Mouse (Mus musculus): ENCODE results near the gene Nfatc2.

Gene Nfatc2

DNA sequence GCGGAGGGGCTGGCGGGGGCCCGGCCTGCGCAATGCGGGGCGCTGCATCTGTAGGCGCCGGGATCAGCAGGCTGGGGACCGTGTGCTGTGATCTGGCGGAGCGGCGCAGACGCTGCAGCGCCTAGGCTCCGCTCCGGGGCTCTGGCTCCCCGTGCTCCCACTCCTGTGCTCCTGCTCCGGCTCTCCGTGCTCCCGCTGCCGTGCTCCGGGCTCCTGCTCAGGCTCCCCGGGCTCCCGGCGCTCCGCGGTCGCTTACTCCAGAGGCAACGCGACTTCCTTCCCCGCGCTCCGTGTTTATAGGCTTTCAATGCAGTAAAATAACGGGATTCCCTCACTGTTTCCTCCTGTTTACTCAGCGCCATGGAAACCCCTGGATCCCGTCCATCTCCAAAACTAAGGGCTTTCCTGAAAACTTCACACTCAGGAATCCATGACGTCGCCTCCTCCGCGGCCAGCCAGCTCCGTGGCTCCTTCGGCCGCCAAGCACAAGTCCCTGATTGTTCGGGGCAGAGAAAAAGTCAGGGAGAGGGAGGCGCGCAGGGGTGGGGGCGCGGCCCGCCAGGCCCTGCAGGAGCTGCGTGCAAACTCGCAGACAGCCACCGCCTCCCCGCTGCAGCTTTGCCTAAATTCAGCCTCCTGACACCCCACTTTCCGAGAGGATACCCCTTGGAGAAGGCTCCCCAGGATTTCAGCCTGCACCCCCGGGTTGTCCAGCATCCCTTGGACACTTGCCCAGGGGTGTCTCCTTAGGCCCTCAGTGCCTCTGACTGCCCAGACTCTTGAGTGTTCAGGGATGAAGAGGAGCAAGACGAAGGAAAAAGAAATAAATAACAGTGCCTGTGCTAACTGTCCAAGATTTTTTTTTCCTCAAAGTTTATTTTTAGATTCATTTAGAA lies at the start of gene Nfatc2:
Gene Nfatc2 (minus strand): TSS at position 167 of the 896 bp plus-strand sequence.
- DNase-seq (ENCODE audit: low read depth, low spot score): peak; percentile 88

DNA sequence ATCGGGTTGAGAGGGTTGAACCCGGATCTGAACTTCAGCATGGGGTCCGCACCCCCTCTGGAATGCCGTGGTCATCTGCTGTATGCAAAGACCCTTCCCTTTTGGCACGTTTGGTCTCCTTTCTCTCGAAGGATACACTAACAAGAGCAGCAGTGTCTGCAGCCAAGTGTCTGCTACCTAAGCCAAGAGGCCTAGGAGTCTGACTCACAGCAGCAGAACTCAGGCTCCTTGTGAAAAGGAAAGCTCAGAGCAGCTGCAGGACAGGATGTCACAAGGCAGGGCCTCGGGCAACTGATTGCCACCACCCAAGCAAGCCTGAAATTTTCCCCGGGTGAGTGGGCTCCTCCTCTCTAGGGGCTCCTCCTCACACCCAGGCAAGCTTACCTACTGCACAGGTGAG lies 46.7 kb upstream of the Nfatc2 start:
- DNase-seq (ENCODE audit: low read depth, low spot score): no peak

DNA sequence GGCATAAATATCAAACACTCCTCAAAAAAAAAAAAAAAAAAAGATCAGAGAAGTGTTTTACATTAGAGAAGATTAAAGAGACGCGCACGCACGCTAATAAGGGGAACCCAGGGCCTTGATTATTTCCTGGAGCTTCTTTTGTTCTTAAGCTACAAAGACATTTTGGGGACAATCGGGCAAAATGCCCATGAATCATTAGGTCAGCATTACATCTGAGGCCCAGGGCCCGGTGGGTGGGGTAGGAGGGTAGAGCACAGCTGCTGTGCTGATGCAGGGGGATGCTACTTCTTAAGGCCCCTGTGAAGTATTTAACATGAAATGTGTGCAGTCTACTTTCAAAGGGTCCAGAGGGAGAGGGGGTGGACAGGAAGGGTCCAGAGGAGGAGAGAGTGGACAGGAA lies 43.4 kb upstream of the Nfatc2 start:
- DNase-seq (ENCODE audit: low read depth, low spot score): no peak

DNA sequence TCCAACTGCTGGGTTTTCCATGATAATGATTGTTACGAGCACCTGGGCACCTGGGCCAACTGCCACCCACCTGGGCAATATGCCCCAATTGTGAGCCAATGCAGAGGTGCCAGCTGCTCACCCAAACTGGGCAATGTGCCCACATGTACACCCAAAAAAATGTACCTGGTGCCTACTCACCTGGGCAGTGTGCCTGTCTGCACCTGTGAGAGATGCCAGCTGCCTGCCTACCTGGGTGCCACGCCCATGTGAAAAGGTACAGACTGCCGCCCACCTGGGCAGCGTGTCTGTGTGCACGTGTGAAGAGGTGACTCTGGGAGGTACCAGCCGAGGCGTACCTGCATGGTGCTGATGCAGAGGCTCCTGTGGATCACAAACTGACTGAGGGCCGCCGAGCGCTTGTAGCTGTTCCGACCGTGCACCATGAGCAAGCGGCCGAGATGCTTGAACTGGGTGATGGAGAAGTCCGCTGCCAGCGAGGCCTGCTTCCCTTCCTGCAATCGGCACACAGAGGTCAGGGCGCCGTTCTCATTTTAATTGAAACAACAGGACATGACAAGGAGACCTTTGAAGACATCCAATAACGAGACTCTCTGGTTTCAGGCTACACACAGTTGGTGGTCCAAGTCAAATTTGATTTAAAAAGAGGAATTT lies 42.2 kb upstream of the Nfatc2 start:
- DNase-seq (ENCODE audit: low read depth, low spot score): no peak

DNA sequence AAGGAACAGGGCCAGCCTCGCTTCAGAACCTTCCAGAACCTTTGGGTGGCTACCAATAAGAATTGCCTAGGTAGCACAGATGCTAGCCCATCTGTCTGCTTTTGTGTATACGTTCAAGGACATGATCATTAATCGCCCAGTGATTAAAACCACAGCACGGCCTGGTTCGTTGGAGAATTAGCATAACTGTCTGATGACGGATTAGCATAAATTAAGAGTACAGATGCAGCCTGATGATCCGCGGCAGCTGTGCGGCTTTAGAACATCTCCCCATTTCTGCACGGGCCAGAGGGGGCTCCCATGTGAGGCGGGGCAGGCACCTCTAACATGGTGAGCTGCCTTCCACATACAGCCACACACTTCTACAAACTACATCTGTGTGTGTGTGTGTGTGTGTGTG lies 40.7 kb upstream of the Nfatc2 start:
- no peak for DNase-seq (ENCODE audit: low read depth, low spot score)

DNA sequence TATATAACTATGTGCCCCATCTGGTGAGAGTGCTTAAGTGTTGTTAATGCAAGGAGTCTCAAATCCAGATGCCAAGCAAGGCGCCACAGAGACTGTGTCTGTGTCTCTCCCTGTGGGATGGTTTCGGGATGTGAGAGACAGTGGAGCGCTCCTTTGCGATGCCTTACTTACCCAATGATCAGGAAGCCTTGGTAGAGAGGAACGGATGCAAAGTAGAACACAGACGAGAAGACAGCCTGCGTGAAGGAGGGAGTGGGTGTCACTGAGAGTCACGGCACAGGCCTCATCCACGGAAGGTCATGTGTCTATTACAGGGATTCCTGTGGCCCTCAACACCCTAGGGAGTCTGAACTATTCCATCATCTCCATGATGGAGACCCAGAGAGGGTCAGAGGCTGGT lies 39.0 kb upstream of the Nfatc2 start:
- DNase-seq (ENCODE audit: low read depth, low spot score): no peak

DNA sequence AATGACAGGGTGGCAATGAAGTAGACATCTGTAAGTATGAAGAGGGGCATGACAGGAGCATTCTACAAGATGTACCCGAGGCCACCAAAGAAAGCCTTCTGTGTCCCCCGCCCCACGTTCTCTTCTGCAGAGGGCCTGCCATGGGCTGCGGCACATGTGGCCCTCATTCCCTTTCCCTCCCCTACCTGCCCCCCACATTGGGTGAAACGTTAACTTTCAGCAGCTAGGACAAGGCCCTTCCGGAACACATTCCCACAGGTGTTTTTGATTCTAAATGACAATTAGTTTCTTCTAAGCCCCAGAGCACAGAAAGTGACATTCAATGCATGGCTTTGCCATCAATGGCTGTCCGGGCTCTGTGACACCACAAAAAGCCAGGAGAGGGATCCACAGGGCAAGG lies 33.4 kb upstream of the Nfatc2 start:
- DNase-seq (ENCODE audit: low read depth, low spot score): no peak

DNA sequence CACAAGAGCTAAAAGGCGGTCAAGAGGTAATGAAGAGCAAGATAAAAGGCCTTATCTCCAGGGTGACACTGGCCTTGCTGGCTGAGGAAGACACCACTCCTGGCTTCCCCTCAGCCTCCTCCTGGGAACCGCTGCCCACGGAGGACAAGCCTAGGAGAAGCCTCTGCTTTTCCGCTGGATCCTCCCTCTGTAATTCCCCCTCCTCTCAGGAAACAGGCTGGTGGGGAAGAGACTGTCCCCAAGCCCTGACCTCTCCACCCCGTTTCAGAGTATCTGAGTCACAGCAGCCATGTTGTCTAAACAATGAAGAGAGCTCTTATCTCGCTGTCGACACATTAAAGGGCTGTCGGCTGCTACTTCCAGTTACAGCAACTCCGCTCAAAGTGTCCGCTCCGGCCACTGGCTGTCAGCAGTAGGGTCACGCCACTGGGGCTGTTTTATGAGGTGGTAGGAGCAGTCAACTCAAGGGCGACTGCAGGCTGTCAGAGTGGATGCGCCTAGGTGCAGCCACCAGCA lies 31.9 kb upstream of the Nfatc2 start:
- no peak for DNase-seq (ENCODE audit: low read depth, low spot score)

DNA sequence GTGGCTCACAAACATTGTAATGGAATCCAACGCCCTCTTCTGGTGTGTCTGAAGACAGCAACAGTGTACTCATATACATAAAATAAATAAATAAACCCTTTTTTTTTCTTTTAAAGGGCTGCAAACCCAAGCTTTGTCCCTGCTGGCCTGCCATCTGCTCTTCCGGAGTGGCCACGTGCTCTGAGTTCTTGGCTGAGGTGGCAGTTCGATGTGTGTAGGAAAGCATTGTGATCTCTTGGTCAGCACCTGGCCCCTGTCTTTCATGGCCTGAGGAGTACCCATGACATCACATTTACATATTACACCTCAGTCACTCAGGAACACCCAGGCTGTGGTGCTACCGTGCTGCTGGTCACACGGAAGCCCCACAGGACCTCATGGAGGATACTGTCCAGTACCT lies 31.1 kb upstream of the Nfatc2 start:
- no peak for DNase-seq (ENCODE audit: low read depth, low spot score)

DNA sequence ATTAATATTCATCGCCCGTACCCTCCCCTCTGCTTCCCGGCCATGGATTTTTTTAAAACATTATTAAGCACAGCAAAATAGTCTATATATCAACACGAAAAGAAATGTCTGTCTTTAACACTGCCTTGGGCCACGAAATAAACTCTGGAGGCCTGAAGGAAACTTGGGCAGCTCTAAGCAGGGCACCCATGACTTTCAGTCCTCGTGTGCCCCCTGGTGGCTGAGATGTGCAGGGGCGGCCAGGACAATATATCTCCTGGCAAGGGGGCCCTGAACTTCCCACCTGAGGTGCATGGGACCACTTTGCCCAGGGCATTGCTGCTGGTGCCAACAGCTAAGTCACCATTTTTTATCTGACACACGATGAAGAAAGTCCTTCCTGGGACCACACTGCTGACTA lies 27.3 kb upstream of the Nfatc2 start:
- DNase-seq (ENCODE audit: low read depth, low spot score): peak; percentile 84

DNA sequence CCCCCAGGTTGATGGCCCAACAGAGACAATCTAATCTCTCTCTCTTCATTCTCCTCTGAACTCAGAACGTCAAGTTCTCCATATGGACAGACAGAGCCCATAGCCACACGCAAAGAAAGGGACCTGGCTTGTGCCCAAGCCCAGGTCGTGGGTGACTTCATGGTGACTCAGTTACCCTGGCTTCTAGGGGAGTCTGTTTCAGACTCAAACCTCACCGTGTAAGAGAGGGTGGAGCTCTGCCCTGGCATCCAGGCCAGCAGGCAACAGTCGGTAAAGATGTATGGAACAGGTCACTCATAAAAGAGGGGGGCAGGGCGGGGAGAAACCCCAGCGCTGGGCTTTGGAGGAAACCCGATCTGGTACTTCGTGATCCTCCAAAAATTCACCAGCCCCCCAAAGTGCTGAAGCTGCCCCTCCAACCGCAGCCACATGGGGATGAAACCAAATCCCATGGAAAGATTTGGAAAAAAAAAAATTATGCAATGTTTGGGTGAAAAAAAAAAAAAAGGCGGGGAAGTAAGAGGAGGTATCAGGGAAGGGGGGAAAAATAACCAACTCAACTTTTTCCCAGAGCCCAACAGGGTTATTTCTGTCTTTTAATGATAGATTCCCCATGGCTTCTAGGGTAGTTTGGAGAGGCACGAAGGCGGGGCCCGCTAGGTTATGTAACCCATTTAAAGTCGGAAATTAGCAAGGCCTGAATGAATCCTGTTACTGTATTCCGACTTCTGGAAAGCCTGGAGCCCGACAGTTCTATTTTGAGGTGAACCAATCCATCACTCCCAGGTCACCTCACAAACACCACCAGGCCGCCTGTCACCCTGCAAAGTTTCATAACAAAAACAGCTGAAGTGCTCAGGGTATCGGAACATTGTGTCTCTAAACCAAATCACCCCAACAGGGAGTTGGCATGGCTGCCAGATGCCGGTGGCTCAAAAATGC lies 26.6 kb upstream of the Nfatc2 start:
- DNase-seq (ENCODE audit: low read depth, low spot score): no peak

DNA sequence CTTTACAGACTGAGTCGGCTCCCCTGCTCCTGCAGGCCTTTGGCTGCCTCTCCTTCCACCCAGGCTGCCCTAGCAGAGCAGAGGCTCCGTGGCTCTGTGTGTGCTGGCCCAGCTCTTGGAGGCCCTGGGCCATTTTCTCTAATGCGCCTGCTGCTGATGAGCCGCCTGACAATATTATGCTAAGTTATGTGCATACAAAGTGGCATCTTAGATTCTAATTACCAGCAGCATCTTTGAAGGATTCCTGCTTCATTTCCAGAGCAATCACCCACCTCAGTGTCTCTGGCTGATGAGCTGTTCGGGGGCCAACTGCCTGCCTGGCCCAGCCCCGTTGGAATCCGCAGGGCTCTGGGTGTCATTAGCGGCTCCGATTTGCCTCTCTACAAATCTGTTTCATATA lies 24.9 kb upstream of the Nfatc2 start:
- DNase-seq (ENCODE audit: low read depth, low spot score): no peak

DNA sequence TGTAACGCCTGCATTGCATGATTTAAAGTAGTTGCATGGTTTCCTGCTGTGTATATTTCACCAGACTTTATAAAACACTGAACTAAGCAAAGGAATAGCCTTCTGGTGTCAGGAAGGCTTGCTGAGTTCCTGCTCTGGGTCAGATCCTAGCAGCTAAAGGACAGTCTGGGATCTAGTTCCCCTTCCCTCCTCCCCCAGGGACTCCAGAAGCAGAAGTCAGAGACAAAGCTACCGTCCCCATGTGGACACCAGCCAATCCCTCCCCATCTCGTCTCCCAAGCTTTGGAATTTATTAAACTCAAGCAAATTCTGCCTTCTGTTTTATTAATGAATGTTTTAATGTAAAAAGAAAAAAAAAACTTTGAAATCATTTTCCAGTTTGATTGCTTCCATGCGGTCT lies 23.6 kb upstream of the Nfatc2 start:
- no peak for DNase-seq (ENCODE audit: low read depth, low spot score)

DNA sequence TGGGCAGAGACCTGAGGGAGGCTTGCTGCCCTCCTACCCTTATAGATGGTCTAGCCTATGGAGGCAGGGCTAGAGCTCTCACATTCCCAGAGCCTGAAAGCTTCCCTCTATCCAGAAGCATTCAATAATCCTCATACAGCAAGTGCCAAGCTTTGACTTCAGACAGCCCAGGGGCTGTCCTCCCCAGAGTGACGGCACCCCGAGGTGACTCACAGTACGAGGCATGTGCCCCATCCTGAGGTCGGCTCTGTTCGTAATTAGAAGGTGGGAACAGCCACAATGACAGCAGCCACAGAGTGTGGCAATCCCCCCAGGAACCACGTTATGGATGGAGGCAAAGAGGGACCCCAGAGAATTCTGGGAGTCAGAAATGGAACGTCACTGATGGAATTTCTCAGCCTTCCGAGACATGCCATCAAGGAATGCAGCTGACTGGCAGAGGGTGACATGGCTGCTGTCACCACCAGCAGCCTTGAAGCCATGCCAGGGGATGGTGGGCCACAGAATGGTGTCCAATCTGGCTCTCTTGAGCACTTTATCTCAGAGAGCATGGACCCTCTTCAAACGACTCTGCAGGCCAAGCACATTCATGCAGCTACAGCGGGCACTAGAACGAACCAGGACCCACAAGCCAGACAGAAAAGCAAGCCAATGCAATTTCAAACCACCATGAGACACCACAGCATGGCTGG lies 19.8 kb upstream of the Nfatc2 start:
- DNase-seq (ENCODE audit: low read depth, low spot score): no peak

DNA sequence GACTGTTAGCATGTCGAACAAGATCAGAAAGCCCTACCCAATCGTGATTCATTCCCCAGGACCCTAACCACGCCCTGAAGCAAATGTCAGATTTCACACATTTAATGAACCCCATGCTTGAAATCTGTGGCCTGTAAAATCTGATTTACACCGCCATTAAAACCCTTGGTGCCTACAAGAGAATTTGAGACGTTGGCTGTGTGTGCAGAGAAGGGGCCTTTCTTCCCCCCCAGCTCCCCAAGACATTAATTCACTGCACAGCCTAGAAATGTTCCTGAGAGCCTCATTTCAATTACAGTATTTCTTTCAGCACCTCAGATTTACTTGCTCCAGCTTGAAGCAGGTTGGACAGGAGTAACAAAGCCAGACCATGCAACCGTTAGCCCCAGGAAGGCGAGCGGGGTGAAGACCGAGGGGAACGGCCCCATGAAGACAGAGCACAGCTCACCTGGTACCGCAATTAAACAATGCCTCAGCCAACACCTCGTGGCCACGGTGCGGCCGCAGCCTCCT lies 16.8 kb upstream of the Nfatc2 start:
- DNase-seq (ENCODE audit: low read depth, low spot score): peak; percentile 85

DNA sequence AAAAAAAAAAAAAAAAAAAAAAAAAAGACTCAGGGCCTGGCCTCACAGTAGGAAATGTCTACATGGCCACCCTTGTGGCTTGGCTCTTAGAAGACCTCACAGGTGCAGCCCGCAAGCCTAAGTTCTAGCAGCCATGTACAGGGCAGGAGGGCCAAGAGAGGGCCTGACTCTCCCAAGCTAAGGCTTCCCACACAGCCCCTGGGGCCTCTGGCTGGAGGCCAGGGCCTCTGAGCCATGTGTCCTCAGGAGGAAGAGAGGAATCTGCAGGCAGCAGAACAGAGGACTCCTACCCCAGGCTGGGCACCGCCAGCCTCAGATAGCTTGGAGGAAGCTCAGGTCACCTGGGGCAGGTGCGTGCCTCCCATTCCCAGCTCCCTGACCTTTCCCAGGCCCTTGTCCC lies 13.7 kb upstream of the Nfatc2 start:
- DNase-seq (ENCODE audit: low read depth, low spot score): no peak

DNA sequence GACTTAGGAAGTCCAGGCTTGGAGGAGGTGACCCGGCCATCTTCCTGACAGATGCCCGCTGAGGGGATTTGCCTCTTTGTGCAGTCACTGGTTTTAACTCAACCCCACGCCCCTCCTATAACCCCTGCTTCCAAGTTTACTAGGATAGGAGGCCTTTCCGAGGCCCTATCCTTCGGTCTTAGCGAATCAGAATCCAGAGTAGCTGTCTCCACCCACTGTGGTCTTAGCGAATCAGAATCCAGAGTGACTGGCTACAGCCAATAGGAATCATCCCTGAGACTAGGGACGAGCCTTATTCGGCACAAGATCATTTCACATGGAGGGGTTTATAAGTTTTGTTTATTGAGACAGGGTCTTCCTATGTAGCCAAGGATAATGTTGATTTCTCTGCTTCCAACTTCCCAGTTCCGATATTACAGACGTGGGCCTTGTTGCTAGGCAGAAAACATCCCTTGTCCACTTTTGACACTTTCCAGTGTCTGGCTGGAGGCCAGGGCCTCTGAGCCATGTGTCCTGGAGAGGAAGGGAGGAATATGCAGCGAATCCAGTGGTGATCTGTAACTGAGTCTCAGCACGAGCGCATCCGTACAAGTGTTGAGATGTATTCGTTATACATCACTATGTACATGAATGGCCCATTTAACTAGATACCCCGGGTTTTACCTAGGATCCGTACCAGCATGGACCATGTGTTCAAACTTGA lies 12.9 kb upstream of the Nfatc2 start:
- no peak for DNase-seq (ENCODE audit: low read depth, low spot score)

DNA sequence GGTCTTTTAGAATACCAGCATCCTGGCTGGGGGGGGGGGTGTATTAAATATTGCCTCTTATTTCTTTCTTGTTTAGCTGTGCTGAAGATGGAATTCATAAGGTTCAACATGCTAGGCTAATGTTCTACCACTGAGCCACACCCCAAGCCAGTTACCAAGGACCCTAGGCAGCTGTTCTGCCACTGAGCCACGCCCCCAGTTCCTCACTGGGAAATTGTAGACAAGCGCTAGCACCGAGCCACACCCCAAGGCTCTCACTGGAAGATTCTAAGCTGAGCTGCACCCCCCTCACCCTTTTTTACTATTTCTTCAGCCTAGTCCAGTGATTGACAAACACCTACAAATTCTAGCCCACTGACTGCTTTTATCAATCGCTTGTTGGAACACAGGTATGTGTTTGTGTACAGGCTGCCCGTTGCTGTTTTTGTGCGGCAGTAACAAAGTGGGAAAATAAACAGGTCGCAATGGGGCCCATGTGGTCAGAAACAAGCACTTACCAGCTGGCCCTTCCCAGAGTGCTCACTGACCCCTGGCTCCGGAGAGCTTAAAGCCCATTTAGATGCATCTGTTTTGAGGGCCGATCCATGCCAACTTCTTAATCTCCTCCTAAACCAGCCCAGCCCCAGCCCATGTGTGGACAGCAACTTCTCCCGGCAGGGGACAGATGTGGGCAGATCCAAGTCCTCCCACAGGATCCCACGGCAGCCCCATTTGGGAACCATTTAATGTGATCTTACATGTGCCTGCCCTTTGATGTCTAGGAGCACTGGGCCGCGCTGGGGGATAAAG lies 11.8 kb upstream of the Nfatc2 start:
- no peak for DNase-seq (ENCODE audit: low read depth, low spot score)

DNA sequence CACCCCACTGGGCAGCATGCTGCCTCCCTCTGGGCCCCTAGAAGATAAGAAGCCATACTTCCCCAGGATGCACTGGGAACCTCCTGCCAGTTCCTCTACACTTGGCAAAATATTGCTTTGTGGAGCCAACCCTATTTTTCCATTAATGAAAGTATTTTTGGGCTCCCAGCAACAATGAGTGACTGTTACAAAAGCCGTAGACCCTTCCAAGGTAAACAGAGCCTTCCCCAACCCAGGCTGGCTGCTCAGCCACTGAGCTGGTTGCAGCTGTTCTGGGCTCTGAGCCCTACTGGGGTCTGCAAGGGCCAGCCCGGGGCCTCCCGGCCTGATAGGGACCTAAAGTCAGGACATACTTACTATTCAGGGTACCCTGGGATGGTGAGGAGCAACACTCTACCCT lies 9.5 kb upstream of the Nfatc2 start:
- no peak for DNase-seq (ENCODE audit: low read depth, low spot score)
